Mouse (Mus musculus): Measurements from ENCODE around the gene Paics. TPM values are rescaled to one million over a fixed set of nuclear protein-coding genes. Genes with fewer than 3 reads are reported as not detected.
"Not testable (repeated sequence)": the region's sequence is repeated elsewhere in the genome, so short reads cannot be mapped to it uniquely, and the experiment has no call there.

The Paics gene
- total and polyA plus RNA-seq, 3 experiments, result 72.8 to 196 (median 173) TPM

GRCm38 (mm10) chr5:76950343-76951105, 583 bp upstream of the Paics start:
- no peak for DNase-seq

DNA sequence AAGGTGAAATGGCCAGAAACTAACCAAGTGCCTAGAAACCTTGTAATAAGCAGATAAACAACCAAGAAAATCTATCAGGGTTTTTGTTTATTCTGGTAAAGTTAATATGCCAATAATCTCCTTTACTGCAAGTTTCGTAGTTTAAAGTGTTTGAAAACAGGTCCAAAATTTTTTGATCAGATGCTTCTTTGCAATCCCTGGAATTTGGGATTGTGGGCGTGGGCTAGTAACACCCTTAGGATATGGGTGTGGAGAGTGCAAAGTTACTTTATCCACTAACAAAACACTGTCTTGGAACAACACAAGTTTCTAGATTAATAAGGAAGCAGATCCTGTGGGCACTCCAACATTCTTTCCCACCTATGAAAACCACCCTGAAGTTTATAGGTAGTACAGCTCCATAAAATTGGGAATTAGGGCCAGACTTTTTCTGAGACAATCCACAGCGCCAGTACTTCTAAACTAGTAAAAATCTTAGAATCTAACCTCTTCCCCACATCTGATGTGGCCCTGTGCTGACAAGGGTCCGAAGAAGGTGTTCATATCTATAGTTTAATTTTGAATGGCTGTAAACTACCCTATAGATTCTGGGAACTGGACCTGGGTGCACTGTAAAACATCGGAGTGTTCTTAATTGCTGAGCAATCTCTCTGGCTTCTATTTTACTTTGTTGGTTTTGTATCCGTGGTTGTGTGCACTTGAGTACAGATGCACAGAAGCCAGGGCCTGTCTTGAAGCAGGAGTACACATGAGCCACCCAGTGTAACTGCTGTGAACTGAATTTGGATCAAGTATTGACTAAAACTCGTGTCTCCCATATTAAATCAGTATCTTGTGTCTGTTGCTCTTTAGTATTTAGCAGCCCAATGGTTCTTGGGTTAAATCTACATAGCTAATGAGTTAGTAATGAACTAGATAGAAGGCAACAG, 1.3 kb downstream of the Paics start:
- no peak for DNase-seq

DNA sequence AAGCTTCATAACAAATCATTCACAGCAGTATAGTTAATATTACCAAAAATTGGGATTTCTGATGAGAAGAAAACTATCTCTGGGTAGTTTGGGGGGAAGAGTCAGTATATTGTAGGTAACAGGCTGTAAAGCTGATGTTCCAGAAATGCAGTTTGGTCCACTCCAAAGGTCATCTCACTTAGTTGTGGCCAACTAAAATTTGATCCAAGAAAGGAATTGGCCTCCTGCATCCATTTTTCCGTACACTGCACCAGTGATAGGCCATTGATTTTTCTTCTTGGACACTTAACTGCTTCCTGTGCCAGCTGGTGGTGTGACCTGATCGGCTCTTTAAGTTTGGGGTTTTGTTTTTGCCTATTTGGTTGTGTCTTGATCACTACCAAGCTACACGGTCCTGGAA, 2.7 kb downstream of the Paics start:
- DNase-seq, result no peak

DNA sequence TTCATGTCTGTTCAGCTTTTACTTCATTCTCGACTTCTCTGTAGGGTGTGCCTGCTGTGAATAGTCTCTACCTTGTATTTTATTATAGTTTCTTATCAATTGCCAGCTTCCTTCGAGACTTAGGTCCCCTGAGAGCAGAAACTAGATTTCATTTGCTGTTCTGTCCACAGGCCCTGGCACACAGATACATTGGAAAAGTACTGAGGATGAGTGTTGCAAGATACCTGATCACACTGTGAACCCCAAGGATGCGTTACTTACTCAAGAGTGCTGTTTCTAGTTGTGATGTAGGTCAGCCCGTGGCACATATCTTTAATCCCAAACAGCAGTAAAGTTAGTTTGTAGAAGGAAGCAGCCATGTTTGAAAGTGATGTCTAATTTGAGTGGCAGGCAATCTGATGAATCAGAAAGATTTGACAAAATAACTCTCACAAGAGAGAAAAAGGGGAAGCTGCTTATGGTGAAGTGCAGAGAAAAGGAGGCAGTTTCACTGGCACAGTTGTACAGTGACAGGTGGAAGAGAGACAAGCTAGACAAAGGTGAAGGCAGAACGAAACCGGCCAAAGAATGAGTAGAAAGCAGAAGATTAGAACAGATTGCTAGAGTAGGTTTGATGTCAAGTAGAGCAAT, 3.3 kb downstream of the Paics start:
- DNase-seq, result peak; percentile 52

DNA sequence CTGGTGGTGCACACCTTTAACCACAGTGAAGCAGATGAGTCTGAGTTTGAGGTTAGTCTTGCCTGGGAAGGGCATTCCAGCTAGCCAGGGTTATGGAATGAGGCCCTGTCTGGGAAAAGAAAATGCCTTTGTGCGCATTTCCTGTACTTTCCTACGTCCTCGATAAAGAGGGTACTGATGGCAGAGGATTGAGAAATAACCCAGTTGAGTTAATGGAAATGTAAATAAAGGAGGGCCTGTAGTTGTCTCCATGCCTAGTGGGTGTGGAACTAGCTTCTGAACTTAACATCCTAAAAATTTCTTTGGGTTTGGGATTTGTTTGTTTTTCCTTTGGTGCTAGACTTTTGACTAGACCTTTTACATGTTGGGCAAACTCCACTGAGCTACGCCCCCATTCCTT, 4.4 kb downstream of the Paics start:
- DNase-seq, result no peak

GRCm38 (mm10) chr5:76957954-76958353, 6.8 kb downstream of the Paics start:
- DNase-seq, result no peak

- no peak for DNase-seq
These were observed 8.5 kb downstream of the Paics start for GRCm38 (mm10) chr5:76959587-76959986.

DNA sequence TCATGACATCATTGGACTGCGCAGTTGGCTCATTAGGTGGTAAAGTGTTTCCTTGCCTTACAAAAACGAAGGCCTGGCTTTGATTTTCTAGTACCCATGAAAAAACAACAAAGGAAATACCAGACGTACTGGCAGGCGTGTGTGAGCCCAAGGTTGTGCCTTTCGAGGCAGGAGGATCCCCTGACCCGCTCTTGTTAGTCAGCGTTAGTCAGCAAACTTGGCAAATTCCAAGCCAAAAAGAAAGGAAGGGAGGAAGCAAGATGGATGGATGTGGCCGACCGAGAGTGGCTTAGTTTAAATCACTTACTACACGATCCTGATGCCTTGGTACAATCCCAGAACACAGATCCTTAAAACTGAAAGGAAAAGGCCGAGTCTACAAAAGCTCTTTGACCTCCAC, 11.4 kb downstream of the Paics start:
- DNase-seq, result peak; percentile 87

DNA sequence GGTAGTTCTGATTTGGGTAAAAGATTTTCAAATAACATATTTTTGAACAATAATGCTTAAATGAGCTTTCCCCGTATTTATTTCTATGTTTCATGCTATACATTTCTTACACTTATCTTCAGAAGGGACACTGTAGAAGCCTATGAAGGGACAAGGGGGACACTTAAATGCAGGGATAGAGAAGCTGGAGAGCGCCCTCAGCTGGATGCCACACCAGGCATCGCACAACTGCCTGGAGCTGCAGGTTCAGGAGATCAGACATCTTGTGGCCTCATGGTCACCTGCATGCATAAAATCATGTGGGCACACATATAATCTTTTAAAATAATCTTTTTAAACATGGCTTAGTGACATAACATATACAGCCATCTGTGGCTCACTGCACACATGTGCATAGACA, 13.5 kb downstream of the Paics start:
- DNase-seq, result no peak

DNA sequence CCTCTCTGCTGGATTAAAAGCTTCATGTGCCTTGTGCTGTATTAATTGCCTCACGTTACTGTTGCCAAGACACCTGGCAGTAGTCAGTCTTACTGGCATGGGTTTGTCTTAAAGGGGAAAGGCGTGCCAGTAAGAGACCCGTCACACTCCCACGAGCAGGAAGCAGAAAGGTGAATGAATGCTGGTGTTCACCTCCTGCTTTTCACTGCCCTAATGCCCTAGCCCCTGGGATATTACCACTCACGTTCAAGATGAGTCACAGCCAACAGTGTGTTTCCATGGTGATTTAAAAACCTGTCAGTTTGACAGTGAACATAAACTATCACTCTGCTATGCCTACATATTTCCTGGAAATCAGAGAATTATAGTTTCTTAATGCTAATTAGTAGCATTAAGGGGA, 18.1 kb downstream of the Paics start:
- no peak for DNase-seq

GRCm38 (mm10) chr5:76971115-76971514, 20.0 kb downstream of the Paics start:
- not testable (repeated sequence) for DNase-seq

DNA sequence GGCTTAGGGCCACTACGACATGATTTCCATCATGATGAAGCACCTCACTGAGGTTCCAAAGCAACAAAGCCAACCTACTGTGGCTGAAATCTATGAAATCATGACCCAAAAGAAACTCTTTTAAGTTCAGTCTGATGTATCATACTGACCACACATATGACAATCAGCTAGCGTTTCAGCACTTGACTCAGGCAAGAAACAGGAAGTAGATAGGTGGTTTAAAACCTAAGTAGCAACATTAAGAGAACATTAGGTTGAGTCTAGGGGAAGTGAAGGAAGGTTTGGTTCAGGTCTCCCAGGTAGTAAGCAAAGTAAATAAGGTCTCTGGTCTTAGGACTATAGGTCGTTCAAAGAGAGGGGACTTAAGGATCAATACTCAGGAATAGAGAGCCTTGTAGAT, 22.4 kb downstream of the Paics start:
- DNase-seq, result no peak

DNA sequence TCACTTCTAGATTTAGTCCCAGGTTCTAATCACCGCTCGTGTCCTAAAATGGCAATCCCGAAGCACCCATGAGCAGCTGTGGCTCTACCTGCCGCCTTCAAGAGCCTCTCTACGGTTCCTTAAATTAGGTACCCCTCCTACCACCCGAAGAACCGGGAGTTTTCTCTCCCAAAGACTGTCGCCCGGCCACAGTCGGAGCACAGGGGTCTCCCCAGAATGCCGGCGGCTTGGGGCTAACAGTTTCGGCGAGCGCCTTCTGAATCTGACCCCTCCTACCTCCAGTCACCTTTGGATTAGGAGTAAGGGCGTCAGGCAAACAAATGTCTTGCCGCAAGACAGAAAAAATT, 23.1 kb downstream of the Paics start:
- no peak for DNase-seq

GRCm38 (mm10) chr5:76974554-76975285, 23.6 kb downstream of the Paics start, which contains the start of gene Srp72:
TSS of gene Srp72 (plus strand) at chr5:76974683.
- peak; percentile 87 for DNase-seq

DNA sequence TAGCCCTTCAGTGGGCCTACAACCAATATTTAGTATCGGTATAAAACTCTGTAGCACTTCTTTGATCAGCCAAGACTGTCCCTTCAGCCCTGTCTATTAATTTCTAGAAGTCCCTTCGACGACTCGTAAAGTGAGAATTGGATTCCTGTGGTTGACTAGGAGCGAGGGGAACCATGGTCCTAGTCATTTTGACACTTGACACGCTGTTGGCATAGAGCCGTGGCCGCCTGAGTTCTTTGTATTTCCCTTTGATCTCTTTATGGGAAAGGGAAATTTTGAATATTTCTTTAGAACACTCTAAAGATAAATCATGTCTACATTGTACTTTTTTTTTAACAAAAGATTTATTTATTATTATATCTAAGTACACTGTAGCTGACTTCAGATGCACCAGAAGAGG, 24.6 kb downstream of the Paics start:
- no peak for DNase-seq

DNA sequence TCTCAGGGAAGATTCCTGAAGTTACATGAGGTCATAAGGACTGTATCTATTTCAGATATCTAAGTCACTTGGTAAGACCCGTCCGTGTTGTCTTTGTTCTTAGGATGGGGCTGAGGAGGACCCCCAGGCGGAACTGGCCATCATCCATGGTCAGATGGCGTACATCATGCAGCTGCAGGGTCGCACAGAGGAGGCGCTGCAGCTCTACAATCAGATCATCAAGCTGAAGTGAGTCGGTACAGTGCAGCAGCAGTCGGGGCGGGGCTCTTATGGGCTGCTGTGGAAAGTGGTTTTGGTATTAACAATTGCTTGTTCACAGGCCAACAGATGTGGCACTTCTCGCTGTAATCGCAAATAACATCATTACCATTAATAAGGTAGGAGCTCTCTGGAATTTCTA, 32.9 kb downstream of the Paics start:
- DNase-seq, result no peak

DNA sequence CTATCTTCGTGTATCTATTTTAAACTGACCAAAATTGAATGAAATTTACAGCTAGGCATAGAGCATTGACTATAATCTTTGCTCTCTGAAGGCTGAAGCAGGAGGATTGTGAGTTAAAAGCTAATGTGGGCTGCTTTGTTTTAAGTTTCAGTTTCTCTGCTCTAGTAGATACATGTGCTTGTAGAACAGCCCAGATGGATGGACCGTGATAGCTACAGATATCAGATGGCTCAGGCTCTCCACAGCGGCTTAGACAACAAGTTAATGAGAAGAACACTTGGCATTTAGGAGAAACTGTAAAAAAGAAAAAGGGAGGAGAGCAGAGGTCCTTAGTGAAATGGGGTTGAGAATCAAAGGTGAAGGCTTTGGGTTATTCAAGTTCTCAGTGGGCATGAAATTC, 39.7 kb downstream of the Paics start:
- no peak for DNase-seq

- DNase-seq, result no peak
These were observed 42.2 kb downstream of the Paics start for GRCm38 (mm10) chr5:76993174-76993814.

- DNase-seq, result no peak
These were observed 47.3 kb downstream of the Paics start for GRCm38 (mm10) chr5:76998416-76998815.

- DNase-seq, result no peak
These were observed 50.1 kb downstream of the Paics start for GRCm38 (mm10) chr5:77001192-77001591.

DNA sequence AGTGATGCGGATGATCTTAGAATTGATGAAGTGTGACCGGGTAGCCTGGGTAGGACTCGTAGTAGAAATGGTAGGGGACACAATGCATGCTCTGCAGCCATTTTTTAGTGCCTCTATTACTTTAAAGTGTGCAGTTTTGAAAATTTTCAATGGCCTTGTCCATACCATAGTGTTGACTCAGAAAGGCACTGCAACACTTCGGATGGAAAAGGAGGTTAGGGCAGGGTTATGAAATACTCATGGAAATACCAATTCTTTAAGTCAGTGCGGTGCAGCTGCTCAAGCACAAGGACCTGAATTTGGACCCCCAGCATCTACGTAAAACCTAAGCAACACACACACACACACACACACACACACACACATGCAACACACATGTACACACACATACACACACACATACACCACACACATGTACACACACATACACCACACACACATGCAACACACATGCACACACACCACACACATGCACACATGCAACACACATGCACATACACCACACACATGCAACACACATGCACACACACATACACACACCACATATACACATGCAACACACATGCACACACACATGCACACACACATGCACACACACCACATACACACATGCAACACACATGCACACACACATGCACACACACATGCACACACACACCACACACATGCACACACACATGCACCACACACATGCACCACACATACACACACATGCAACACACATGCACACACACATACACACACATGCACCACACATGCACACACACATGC, 53.1 kb downstream of the Paics start, which contains the start of gene Arl9:
Gene Arl9 (plus strand): TSS at position 5 of the 771 bp plus-strand sequence.
- DNase-seq, result peak; percentile 9
